Mouse (Mus musculus): Measurements from ENCODE around the gene Atoh8. TPM values are rescaled to one million over a fixed set of nuclear protein-coding genes. Genes with fewer than 3 reads are reported as not detected.

Atoh8 gene
- total RNA-seq (2014; fragmentation: Nextera tagmentation): not detected in 2 replicates
- total RNA-seq (2017): 0.91 TPM in 1 of 2 replicates, not detected in the other

- no peak for ATAC-seq (replicated peaks; ENCODE audit: low FRiP score, low TSS enrichment, poor library complexity, severe bottlenecking)
Observed at GRCm38 (mm10) chr6:72235098-72235806, at the start of gene Atoh8. TSS of gene Atoh8 (minus strand) at chr6:72235577.

- no peak for ATAC-seq (replicated peaks; ENCODE audit: low FRiP score, low TSS enrichment, poor library complexity, severe bottlenecking)
Observed at GRCm38 (mm10) chr6:72283914-72284313, 48.5 kb upstream of the Atoh8 start.

GRCm38 (mm10) chr6:72280410-72280998, 45.1 kb upstream of the Atoh8 start:
- peak; percentile 35 for ATAC-seq (replicated peaks; ENCODE audit: low FRiP score, low TSS enrichment, poor library complexity, severe bottlenecking)

GRCm38 (mm10) chr6:72279505-72279904, 44.1 kb upstream of the Atoh8 start:
- peak; percentile 95 for ATAC-seq (replicated peaks; ENCODE audit: low FRiP score, low TSS enrichment, poor library complexity, severe bottlenecking)

- no peak for ATAC-seq (replicated peaks; ENCODE audit: low FRiP score, low TSS enrichment, poor library complexity, severe bottlenecking)
Observed at GRCm38 (mm10) chr6:72278835-72279234, 43.5 kb upstream of the Atoh8 start.

- 0 out of 2 replicates have a peak, but pooled peaks have one; percentile 3 for ATAC-seq (replicated peaks; ENCODE audit: low FRiP score, low TSS enrichment, poor library complexity, severe bottlenecking)
Observed at GRCm38 (mm10) chr6:72277508-72278166, 42.3 kb upstream of the Atoh8 start.

- no peak for ATAC-seq (replicated peaks; ENCODE audit: low FRiP score, low TSS enrichment, poor library complexity, severe bottlenecking)
Observed at GRCm38 (mm10) chr6:72276972-72277441, 41.6 kb upstream of the Atoh8 start.

- no peak for ATAC-seq (replicated peaks; ENCODE audit: low FRiP score, low TSS enrichment, poor library complexity, severe bottlenecking)
Observed at GRCm38 (mm10) chr6:72276141-72276540, 40.8 kb upstream of the Atoh8 start.

- no peak for ATAC-seq (replicated peaks; ENCODE audit: low FRiP score, low TSS enrichment, poor library complexity, severe bottlenecking)
Observed at GRCm38 (mm10) chr6:72275527-72275926, 40.1 kb upstream of the Atoh8 start.

- no peak for ATAC-seq (replicated peaks; ENCODE audit: low FRiP score, low TSS enrichment, poor library complexity, severe bottlenecking)
Observed at GRCm38 (mm10) chr6:72273153-72273552, 37.8 kb upstream of the Atoh8 start.

GRCm38 (mm10) chr6:72272161-72272696, 36.9 kb upstream of the Atoh8 start:
- no peak for ATAC-seq (replicated peaks; ENCODE audit: low FRiP score, low TSS enrichment, poor library complexity, severe bottlenecking)

- ATAC-seq (replicated peaks; ENCODE audit: low FRiP score, low TSS enrichment, poor library complexity, severe bottlenecking): 0 out of 2 replicates have a peak, but pooled peaks have one; percentile 6
Observed at GRCm38 (mm10) chr6:72270952-72271519, 35.7 kb upstream of the Atoh8 start.

GRCm38 (mm10) chr6:72270258-72270657, 34.9 kb upstream of the Atoh8 start:
- no peak for ATAC-seq (replicated peaks; ENCODE audit: low FRiP score, low TSS enrichment, poor library complexity, severe bottlenecking)

GRCm38 (mm10) chr6:72268149-72268847, 32.9 kb upstream of the Atoh8 start:
- no peak for ATAC-seq (replicated peaks; ENCODE audit: low FRiP score, low TSS enrichment, poor library complexity, severe bottlenecking)

GRCm38 (mm10) chr6:72265664-72266063, 30.3 kb upstream of the Atoh8 start:
- no peak for ATAC-seq (replicated peaks; ENCODE audit: low FRiP score, low TSS enrichment, poor library complexity, severe bottlenecking)

- no peak for ATAC-seq (replicated peaks; ENCODE audit: low FRiP score, low TSS enrichment, poor library complexity, severe bottlenecking)
Observed at GRCm38 (mm10) chr6:72263679-72264265, 28.4 kb upstream of the Atoh8 start.

GRCm38 (mm10) chr6:72261683-72262320, 26.4 kb upstream of the Atoh8 start:
- no peak for ATAC-seq (replicated peaks; ENCODE audit: low FRiP score, low TSS enrichment, poor library complexity, severe bottlenecking)

GRCm38 (mm10) chr6:72260981-72261682, 25.8 kb upstream of the Atoh8 start:
- peak; percentile 87 for ATAC-seq (replicated peaks; ENCODE audit: low FRiP score, low TSS enrichment, poor library complexity, severe bottlenecking)

Data from megakaryocyte-erythroid progenitor cell, adult 5-6 weeks (primary cell).